Mouse (Mus musculus): ENCODE results near the gene Gramd1a. TPM values are rescaled to one million over a fixed set of nuclear protein-coding genes. Genes with fewer than 3 reads are reported as not detected.

The Gramd1a gene
- polyA plus RNA-seq, 1 experiment from 2014 or later: 277 TPM

- no peak for ATAC-seq
- Histone ChIP-seq H3K36me3 (ENCODE audit: control insufficient read depth, insufficient read depth) (no peaks in the 10 kb centered on the region), H3K27ac (ENCODE audit: low read length) (no peak overlapping the region), H3K9ac (replicated peaks; ENCODE audit: low read depth, low read length) (no peak overlapping the region), H3K9me3 (ENCODE audit: control insufficient read depth, low read length) (no peaks in the 10 kb centered on the region), H3K27me3 (replicated peaks; ENCODE audit: control insufficient read depth, insufficient read depth, low read length) (no peaks in the 10 kb centered on the region), H3K4me2 (ENCODE audit: low read length) (no peak overlapping the region), H3K4me1 (replicated peaks; ENCODE audit: control insufficient read depth, insufficient read depth, low read length) (no peaks in the 10 kb centered on the region), H3K4me3 (replicated peaks; ENCODE audit: low read length) (no peak overlapping the region)
- 76% methylated on average over 8 of the region's 8 CpGs for WGBS
Observed at GRCm38 (mm10) chr7:31168412-31168811, 12.7 kb upstream of the Gramd1a start.

- H3K36me3 ChIP-seq (ENCODE audit: control insufficient read depth, insufficient read depth): no peaks in the 10 kb centered on the region
- 43% methylated on average over 1 of the region's 1 CpGs for WGBS
- no peak for ATAC-seq
- H3K27ac ChIP-seq (ENCODE audit: low read length): no peak overlapping the region
- H3K27me3 ChIP-seq (replicated peaks; ENCODE audit: control insufficient read depth, insufficient read depth, low read length): no peaks in the 10 kb centered on the region
- no peaks in the 10 kb centered on the region for H3K9me3 ChIP-seq (ENCODE audit: control insufficient read depth, low read length)
- no peaks in the 10 kb centered on the region for H3K4me1 ChIP-seq (replicated peaks; ENCODE audit: control insufficient read depth, insufficient read depth, low read length)
- H3K4me2 ChIP-seq (ENCODE audit: low read length): no peak overlapping the region
- H3K9ac ChIP-seq (replicated peaks; ENCODE audit: low read depth, low read length): no peak overlapping the region
- H3K4me3 ChIP-seq (replicated peaks; ENCODE audit: low read length): no peak overlapping the region
Observed at GRCm38 (mm10) chr7:31164748-31165147, 9.1 kb upstream of the Gramd1a start.

- no peaks in the 10 kb centered on the region for H3K27me3 ChIP-seq (replicated peaks; ENCODE audit: control insufficient read depth, insufficient read depth, low read length)
- WGBS: 65% methylated on average over 3 of the region's 3 CpGs
- H3K4me1 ChIP-seq (replicated peaks; ENCODE audit: control insufficient read depth, insufficient read depth, low read length): no peaks in the 10 kb centered on the region
- H3K4me2 ChIP-seq (ENCODE audit: low read length): no peak overlapping the region
- H3K9me3 ChIP-seq (ENCODE audit: control insufficient read depth, low read length): no peaks in the 10 kb centered on the region
- no peaks in the 10 kb centered on the region for H3K36me3 ChIP-seq (ENCODE audit: control insufficient read depth, insufficient read depth)
- H3K4me3 ChIP-seq (replicated peaks; ENCODE audit: low read length): no peak overlapping the region
- no peak for ATAC-seq
- no peak overlapping the region for H3K9ac ChIP-seq (replicated peaks; ENCODE audit: low read depth, low read length)
- no peak overlapping the region for H3K27ac ChIP-seq (ENCODE audit: low read length)
Observed at GRCm38 (mm10) chr7:31163666-31164577, 8.2 kb upstream of the Gramd1a start.

DNA sequence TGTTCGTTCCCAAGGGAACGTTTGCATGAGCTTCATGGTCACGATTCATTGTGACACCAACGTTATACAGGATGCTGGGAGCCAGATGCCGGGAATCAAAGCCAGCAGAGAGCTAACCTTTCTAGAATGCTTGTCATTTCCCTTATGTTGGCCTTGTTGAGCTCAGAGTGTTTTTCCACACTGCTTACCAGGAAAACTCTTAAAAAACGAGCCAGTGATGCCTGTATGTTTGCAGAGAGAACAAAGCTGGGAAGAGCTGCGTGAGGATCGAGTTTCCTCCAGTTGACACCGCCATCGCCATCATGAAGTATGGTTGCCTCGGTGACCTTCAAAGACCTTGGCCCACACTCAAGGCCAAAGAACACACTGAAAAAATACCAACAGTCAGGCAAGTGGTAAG, 6.6 kb upstream of the Gramd1a start:
- Histone ChIP-seq H3K4me1 (replicated peaks; ENCODE audit: control insufficient read depth, insufficient read depth, low read length) (no peaks in the 10 kb centered on the region), H3K9ac (replicated peaks; ENCODE audit: low read depth, low read length) (no peak overlapping the region), H3K9me3 (ENCODE audit: control insufficient read depth, low read length) (no peaks in the 10 kb centered on the region), H3K27ac (ENCODE audit: low read length) (no peak overlapping the region), H3K27me3 (replicated peaks; ENCODE audit: control insufficient read depth, insufficient read depth, low read length) (no peaks in the 10 kb centered on the region), H3K4me2 (ENCODE audit: low read length) (no peak overlapping the region), H3K4me3 (replicated peaks; ENCODE audit: low read length) (no peak overlapping the region), H3K36me3 (ENCODE audit: control insufficient read depth, insufficient read depth) (no peaks in the 10 kb centered on the region)
- WGBS: 79% methylated on average over 11 of the region's 11 CpGs
- ATAC-seq: no peak

DNA sequence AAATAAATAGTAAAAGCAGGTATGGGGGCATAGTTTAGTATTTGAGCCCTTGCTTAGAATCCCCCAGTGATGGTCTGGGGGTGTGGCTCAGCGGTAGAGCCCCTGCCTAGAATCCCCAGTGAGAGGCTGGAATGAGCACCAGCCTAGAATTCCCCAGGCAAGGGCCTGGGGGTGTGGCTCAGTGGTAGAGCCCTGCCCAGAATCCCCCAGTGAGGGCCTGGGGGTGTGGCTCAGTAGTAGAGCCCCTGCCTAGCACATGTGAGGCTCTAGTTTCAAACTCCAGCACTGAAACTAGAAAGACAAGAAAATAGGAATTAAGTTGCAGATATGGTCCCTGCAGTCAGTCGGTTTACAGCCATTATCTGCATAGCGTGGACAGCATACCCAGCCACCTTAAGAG, 6.1 kb upstream of the Gramd1a start:
- no peak for ATAC-seq

DNA sequence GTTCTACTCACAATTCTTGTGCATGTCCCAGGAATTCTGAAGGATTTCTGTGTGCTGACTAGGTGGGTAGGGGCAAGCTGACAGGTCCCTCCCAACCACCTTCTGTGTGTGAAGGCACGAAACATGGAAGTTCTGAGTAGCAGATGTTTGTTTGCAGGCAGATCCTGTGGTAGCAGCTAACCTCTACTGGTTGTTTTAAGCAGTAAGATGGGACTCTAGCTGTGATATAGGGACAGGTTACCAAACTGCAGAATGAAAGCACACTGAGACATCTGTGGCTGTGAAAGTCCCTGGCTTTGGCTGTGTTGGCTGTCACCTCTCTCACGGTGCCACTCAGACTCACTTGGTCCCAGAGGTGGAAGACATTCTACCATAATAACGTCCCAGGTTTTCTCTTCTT, 5.5 kb upstream of the Gramd1a start:
- Histone ChIP-seq H3K4me2 (ENCODE audit: low read length) (no peak overlapping the region), H3K4me3 (replicated peaks; ENCODE audit: low read length) (no peak overlapping the region), H3K4me1 (replicated peaks; ENCODE audit: control insufficient read depth, insufficient read depth, low read length) (no peaks in the 10 kb centered on the region), H3K27me3 (replicated peaks; ENCODE audit: control insufficient read depth, insufficient read depth, low read length) (no peaks in the 10 kb centered on the region), H3K36me3 (ENCODE audit: control insufficient read depth, insufficient read depth) (no peaks in the 10 kb centered on the region), H3K27ac (ENCODE audit: low read length) (no peak overlapping the region), H3K9ac (replicated peaks; ENCODE audit: low read depth, low read length) (no peak overlapping the region), H3K9me3 (ENCODE audit: control insufficient read depth, low read length) (no peaks in the 10 kb centered on the region)
- ATAC-seq: no peak
- 89% methylated on average over 3 of the region's 3 CpGs for WGBS

More for the DNA sequence above, 6.1 kb upstream of the Gramd1a start:
- Histone ChIP-seq H3K4me3 (replicated peaks; ENCODE audit: low read length) (no peak overlapping the region), H3K36me3 (ENCODE audit: control insufficient read depth, insufficient read depth) (no peaks in the 10 kb centered on the region), H3K4me1 (replicated peaks; ENCODE audit: control insufficient read depth, insufficient read depth, low read length) (no peaks in the 10 kb centered on the region), H3K27ac (ENCODE audit: low read length) (no peak overlapping the region), H3K9me3 (ENCODE audit: control insufficient read depth, low read length) (no peaks in the 10 kb centered on the region), H3K27me3 (replicated peaks; ENCODE audit: control insufficient read depth, insufficient read depth, low read length) (no peaks in the 10 kb centered on the region), H3K9ac (replicated peaks; ENCODE audit: low read depth, low read length) (no peak overlapping the region), H3K4me2 (ENCODE audit: low read length) (no peak overlapping the region)
- 54% methylated on average over 3 of the region's 3 CpGs for WGBS

DNA sequence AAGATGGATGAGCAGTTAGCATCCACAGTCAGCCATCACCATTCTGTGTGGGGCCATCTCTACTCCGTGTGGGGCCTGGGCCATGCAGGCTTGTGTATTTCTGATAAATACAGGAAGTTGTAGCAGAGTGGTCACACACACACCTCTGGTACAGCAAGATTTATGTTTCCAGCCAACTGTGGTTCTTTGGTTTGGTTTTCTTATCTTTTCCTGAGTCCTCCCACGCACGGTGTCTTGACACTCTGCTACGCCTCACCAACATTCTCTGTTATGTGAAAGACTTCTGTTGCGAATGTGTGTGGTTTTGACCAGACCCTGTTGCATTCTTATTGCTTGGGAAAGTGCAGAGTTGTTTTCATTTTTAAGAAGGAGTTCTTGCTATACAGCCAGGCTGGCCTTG, 5.1 kb upstream of the Gramd1a start:
- Histone ChIP-seq H3K27me3 (replicated peaks; ENCODE audit: control insufficient read depth, insufficient read depth, low read length) (no peaks in the 10 kb centered on the region), H3K4me1 (replicated peaks; ENCODE audit: control insufficient read depth, insufficient read depth, low read length) (no peaks in the 10 kb centered on the region), H3K4me2 (ENCODE audit: low read length) (no peak overlapping the region), H3K9ac (replicated peaks; ENCODE audit: low read depth, low read length) (no peak overlapping the region), H3K4me3 (replicated peaks; ENCODE audit: low read length) (no peak overlapping the region), H3K36me3 (ENCODE audit: control insufficient read depth, insufficient read depth) (no peaks in the 10 kb centered on the region), H3K27ac (ENCODE audit: low read length) (no peak overlapping the region), H3K9me3 (ENCODE audit: control insufficient read depth, low read length) (no peaks in the 10 kb centered on the region)
- ATAC-seq: no peak
- WGBS: 94% methylated on average over 5 of the region's 5 CpGs

- peaks cover 10% of the 10 kb centered on the region for H3K4me1 ChIP-seq (replicated peaks; ENCODE audit: control insufficient read depth, insufficient read depth, low read length)
- H3K27me3 ChIP-seq (replicated peaks; ENCODE audit: control insufficient read depth, insufficient read depth, low read length): no peaks in the 10 kb centered on the region
- H3K9me3 ChIP-seq (ENCODE audit: control insufficient read depth, low read length): no peaks in the 10 kb centered on the region
- no peak overlapping the region for H3K27ac ChIP-seq (ENCODE audit: low read length)
- H3K9ac ChIP-seq (replicated peaks; ENCODE audit: low read depth, low read length): no peak overlapping the region
- H3K4me3 ChIP-seq (replicated peaks; ENCODE audit: low read length): no peak overlapping the region
- no peak for ATAC-seq
- H3K4me2 ChIP-seq (ENCODE audit: low read length): no peak overlapping the region
- 37% methylated on average over 18 of the region's 19 CpGs for WGBS
- no peaks in the 10 kb centered on the region for H3K36me3 ChIP-seq (ENCODE audit: control insufficient read depth, insufficient read depth)
Observed at GRCm38 (mm10) chr7:31156034-31156928, 585 bp upstream of the Gramd1a start.

DNA sequence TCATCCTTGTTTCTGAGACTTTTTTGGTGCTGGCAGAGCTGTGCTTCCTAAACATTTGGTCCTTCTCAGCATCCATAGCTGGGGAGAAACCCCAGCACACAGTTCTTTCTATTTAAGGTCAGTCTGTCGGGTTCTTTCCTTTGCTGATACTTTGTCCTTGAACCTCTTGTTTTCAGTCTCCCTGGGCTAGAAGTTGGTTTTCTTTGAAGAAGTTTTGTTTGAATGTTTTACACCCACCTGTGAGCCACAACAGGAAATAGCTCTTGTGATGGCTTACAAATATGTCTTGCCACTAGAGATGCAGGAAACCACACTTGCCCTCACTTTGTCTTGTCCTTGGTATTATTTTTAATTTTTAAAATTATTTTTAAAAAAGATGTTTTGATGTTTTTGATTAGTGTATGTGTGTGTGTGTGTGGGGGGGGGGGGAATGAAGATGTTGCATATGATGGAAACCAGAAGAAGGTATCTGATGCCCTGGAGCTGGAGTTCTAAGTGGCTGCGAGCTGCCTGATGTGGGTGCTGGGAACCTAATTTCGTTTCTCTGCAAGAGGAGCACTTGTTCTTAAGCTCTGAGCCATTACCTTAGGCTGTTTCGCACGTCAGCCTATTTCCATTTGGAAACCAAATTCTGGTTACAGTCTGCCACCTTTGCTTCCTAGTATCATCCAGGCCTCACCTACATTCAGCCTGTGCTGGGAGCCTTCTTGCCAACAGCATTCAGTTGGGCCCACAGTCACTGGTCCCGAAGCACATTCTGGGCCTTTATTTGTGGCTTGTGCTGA, 2.0 kb downstream of the Gramd1a start:
- H3K27ac ChIP-seq (ENCODE audit: low read length): no peak overlapping the region
- H3K4me1 ChIP-seq (replicated peaks; ENCODE audit: control insufficient read depth, insufficient read depth, low read length): peaks cover 11% of the 10 kb centered on the region
- no peaks in the 10 kb centered on the region for H3K27me3 ChIP-seq (replicated peaks; ENCODE audit: control insufficient read depth, insufficient read depth, low read length)
- H3K4me2 ChIP-seq (ENCODE audit: low read length): no peak overlapping the region
- WGBS: 92% methylated on average over 6 of the region's 6 CpGs
- H3K36me3 ChIP-seq (ENCODE audit: control insufficient read depth, insufficient read depth): no peaks in the 10 kb centered on the region
- no peak overlapping the region for H3K4me3 ChIP-seq (replicated peaks; ENCODE audit: low read length)
- H3K9ac ChIP-seq (replicated peaks; ENCODE audit: low read depth, low read length): no peak overlapping the region
- ATAC-seq: no peak
- H3K9me3 ChIP-seq (ENCODE audit: control insufficient read depth, low read length): no peaks in the 10 kb centered on the region

Measured in forebrain, embryonic 16.5 days (tissue).